Mouse (Mus musculus) A20 (cell line): ENCODE measurements around the gene Cblc.
"Not testable (repeated sequence)": the region's sequence is repeated elsewhere in the genome, so short reads cannot be mapped to it uniquely, and the experiment has no call there.

Experiments used
- DNase-seq: peaks from one replicate; pipeline ENCODE4 v3.0.0-alpha.2; 2011; ENCODE audit warnings: low read depth, low spot score

Gene Cblc

DNA sequence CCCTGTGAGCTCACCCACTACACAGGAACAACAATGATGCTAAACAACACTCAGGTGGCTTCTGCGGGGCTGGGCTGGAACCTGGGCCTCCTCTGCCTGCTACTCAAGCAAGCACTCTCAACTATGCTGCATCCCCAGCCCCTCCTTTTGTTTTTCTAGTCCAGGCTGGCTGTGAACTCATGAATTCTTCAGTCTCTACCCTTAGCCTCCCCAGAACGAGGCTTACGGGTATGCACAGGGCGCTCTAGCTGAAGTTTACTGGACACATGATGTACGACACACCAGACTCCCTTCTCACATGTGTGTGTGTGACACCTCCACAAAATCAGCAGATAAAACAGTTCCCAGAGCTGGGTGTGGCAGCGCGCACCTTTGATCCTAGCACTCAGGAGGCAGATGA, 22.3 kb upstream of the Cblc start:
- no peak for DNase-seq

DNA sequence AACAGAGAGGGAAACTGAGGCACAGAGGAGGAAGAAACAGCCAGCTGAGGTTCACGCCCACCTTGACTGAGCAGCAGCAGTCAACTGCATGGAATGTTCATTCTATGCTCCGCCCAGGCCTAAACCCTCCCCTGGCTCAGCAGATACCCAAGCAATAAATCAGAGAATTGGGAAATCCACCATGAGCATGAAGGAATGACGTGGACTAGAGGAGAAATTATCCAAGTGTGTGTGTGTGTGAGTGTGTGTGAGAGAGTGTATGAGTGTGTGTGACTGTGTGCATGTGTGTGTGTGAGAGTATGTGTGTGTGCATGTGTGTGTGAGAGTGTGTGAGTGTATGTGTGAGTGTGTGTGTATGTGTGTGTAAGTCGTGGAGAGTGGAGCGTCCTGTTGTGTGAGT, 21.8 kb upstream of the Cblc start:
- no peak for DNase-seq

DNA sequence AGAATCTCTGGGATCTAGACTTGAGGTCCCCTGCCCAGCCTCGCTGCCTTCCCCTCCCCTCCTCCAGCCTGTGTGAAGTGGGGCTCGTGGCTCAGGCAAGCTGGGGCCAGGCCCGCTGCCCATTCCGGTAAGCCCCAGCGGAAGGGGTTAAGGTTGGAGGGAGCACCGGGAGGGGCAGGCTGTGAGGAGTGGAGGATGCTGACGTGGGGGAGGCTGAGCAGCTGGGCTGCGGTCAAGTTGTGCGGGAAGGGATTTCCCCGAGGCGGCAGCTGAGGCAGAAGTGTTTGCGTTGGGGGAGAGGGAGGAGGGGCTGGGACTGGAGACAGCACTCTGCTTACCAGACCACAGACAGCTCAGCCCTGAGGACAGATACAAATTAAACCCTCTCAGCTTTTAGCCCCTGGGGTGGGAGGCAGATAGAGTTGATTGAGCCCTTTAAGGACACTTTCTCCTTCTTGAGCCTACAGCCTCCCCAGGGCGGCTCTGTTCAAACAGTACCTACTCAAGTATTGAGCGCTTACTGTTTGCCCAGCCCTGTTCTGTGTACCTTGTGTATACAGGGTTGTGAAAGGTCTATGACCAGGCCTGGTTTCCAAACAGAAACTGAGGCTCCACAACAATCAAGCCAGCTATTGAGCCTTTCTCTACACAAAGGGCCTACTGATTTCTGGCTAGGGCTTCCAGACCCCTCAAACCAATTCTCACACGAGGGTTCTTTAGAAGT, 20.9 kb upstream of the Cblc start:
- peak; percentile 96 for DNase-seq

DNA sequence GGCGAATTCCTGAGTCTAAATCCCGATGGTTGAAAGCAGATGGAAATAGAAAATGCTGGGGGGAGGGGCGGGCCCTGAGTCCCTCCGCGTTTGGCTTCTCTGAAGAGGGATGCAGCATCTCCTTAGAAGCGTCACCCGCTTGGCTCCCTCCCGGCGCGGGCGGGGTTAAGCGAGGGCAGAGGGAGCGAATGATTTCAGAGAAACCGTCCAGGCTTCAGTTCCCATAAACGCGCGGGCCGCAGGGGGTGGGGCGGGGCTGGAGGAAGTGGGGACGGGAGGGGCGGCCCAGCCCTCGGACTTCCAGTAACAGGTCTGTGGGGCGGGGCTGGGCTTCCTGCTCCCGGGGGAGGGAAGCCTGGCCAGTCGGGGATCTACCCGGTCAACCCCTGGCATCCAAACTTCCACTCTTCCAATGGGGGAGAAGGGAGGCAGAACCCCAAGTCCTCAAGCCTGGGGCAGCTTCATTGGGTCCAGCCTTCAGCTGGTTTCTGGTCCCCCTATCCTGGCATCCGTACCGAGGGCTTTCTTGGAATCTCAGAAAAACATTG, 19.7 kb upstream of the Cblc start:
- DNase-seq, result peak; percentile 92

DNA sequence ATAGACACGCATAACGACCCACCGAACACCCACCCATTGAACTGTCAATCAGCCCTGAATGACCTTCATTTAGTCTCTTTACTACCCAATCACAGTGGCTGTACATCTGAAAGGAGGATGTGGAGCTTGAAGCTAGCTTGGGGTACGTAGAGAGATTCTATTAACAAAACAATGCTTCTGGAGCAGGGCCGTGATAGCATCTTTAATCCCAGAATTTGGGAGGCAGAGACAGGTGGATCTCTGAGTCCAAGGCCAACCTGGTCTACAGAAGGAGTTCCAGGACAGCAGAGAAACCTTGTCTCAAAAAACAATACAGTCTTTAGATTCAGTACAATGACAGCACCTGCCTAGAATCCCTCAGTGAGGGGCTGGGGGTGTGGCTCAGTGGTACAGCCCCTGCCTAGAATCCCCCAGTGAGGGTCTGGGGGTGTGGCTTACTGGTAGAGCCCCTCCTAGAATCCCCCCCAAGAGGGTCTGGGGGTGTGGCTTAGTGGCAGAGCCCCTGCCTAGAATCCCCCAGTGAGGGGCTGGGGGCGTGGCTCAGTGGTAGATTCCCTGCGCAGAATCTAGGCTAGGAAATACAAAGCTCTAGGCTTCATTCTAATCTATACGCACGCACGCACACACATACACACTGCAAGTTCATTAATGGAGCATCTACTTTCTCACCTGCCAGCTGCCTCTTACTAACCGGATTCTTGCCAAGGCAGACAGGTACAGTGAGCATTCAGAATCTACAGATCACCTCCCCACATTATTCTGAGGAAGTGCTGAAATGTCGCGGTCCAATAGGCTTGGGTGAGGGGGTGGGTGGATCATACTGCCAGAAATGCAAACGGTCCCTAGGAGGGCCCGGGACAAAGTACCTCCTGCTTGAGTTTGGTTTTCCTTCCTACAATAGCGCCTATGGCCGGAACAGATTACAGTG, 19.0 kb upstream of the Cblc start:
- no peak for DNase-seq

DNA sequence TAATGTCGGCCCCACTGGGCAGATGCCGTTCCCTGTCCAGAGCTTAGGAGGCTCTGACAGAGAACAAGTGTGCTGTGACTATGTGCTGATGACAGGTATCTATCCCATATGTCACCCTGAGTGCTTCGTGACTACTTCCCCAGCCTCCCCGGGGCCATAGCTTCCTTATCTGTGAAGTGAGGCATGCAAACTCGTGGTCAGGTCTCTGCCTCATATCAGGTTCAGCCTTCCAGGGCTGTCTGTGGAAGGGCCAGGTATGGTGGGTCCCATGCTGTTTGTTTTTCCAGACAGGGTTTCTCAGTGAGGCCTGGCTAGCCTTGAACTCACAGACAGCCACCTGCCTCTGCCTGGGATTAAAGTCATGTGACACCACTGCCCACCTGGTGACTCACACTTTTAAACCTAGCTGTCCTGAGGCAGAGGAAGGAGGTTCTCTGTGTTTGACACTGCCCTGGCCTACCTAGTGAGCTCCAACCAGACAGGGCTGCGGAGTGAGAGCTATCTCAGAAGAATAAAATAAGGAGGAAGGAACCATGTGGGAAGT, 17.0 kb upstream of the Cblc start:
- DNase-seq, result no peak

DNA sequence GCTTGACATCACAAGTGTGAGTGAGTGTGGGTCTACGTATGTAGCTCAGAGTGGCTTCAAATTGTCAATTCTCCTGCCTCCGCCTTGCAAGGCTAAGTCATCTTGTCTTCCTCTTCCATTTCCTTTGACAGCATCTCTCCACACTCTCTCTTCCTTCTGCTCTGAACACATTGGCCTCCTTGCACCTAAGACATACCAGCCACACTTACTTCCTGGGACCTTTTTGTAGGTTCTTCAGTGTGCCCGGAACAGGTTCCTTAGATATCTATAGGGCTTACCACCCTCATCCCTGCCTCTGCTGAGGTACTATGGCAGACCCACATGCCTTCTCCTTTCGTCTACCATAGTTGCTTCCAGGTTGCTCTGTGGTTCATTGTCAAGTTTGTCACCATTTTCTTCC, 16.6 kb upstream of the Cblc start:
- no peak for DNase-seq

DNA sequence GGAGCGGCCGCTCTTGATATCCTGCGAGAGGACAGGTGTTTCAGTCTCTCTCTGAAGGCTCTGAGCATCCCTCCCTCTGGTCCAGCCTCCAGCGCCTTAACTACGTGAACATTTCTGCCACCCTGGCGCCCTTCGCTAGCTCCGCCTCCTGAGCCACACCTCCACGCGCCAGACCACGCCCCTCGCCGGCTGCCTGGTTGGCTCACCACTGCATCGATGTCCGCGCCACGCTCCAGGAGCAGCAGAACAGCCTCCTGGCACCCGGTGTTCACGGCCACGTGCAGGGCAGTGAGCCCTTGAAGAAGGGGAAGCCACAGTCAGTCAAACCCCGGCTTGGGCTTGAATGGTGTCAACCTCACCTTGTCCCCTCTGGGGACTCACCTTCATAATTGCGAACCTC, 14.5 kb upstream of the Cblc start:
- no peak for DNase-seq

DNA sequence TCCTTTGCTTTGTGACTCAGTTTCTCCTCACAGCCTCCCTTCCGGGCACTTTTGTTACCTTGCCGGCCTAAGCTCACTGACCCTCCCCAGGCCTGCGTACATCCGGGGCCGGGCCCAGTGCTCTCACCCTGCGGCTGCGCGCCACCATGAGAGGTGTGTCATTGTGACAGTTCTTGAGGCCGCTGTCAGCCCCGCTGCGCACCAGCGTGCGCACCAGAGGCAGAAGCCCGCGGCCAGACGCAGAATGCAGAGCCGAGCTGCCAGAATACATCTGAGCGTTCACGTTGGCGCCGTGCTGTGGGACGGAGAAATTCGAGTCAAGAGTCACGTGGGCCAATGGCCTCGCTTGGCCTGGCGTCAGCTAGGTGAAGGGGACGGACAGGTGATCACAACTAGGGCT, 12.8 kb upstream of the Cblc start:
- DNase-seq, result no peak

DNA sequence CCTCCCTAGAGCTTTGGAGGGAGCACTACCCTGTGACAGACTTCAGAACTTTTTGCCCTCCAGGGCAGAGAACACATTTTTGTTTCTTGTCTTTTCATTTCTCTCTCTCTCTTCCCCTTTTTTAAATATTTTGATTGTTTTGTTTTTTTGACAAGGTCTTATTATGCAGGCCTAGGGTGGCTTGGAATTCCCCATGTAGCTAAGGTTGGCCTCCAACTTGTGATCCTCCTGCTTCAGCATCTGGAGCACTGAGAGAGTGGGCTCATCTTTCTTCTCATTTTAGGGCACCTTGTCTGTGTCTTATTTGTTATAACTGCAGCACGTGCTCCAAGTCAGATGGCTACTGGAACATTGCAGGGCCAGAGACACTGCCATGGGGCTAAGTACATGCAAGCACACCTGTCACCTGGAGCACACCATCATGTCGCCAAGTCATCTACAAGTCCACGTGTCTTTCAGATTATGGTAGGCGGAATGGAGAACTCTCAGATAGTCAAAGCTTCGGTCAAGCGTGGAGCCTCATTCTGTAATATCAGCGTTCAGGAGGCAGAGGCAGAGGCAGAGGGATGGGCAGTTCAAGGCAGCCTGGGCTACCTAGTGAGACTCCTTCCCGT, 9.9 kb upstream of the Cblc start:
- DNase-seq, result peak; percentile 87

DNA sequence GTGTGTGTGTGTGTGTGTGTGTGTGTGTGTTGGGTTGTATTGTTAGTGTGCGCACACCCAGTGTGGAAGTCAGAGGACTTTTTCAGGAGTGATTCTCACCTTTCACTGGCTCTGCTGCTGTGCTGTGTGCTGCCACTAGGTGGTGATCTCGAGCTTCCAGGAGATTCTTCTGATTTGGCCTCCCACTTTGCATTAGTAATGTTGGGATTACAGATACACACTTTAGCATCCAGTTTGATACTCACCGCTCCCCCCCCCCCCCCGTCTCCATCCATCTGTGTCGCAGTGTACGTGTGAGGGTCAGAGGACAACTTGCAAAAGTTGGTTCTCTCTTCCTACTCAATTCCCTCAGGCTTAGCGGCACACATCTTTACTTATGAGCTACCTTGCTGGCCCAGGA, 6.4 kb upstream of the Cblc start:
- peak; percentile 71 for DNase-seq

DNA sequence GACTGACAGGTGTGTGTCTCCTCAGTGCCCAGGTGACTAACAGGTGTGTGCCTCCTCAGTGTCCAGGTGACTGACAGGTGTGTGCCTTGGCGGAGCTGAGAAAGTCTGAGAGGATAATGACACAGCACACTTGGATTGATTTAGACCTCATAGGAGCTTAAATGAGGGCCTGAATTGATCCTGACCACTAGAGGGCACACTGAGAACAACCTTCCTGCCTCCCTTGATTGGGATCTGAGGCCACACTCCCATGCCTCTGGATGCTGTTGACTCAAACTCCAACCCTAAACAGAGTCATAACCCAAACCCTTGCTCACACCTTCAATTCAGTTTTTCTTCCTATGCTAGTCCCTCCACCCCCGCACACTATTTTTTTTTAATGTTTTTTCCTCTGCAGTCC, 4.2 kb upstream of the Cblc start:
- DNase-seq, result peak; percentile 65

DNA sequence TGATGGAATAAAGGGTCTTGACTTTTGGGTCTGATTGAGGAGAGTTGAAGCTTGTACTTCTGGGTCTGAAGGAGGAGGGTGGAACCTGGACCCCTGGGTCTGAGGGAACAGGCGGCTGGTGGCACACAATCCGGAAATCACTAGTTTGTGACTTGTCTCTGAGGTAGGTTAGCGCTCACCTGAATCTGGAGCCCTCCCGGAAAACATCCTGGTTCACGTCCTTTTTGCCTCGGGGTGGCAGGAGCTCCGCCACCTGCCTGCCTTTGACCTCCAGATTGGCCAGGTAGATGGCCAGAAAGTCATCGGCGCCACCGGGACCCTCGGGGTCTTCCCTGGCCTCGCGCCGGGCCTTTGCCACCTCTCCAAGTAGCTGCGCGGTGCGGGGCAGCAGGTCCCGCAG, 355 bp downstream of the Cblc start:
- DNase-seq, result no peak

DNA sequence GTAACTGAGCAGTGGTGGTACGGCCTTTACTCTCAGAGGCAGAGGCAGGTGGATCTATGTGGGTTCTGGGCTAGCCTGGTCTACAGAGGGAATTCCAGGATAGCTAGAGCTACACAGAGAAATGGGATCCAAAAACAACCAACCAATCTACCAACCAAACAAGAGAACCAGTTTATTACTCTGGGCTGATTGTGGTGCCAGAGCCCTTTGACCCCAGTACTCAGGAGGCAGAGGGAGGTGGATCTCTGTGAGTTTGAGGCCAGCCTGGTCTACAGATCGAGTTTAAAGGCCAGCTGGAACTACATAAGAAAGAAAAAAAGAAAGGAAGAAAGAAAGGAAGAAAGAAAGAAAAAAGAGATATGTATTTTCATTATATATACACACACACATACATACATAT, 1.4 kb downstream of the Cblc start:
- no peak for DNase-seq

DNA sequence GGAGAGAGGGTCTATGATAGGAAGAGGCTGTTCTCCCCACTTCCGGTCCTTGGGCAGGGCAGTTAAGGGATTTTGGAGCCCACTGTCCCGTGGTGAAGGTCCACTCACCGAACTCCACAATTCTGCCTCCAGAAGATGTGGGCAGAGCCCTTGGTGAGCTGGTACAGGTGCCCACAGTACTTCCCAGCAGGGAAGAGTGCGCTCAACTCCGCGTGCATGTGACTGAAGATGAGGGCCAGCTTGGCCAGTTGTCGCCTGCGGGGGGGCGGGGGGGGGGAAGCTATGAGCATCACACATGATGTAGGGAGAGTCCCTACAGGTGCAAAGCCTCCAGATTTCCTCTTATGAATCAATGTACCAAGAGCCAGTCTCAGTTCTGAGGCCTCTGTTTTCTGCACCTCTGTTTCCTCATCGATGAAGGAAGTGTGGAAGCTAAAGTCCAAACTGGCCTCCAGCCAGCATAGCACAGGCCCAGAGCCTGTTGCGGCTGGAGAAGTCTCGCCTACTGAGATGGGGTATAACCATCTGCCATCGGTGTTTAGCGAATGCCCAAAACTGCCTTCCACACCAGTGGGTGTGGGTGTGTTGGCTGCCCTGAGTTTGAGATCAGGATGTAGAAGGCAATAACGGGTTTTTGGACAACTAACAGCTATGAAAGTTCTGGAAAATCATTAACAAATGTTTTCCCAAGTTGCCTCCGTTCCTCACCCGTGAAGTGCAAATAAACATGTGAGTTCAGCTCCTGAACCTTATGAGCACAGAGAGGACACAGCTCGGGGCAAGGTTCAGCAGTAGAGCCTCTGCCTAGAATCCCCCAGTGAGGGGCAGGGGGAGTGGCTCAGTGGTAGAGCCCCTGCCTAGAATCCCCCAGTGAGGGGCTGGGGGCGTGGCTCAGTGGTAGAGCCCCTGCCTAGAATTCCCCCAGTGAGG, 3.6 kb downstream of the Cblc start:
- DNase-seq, result peak; percentile 72

DNA sequence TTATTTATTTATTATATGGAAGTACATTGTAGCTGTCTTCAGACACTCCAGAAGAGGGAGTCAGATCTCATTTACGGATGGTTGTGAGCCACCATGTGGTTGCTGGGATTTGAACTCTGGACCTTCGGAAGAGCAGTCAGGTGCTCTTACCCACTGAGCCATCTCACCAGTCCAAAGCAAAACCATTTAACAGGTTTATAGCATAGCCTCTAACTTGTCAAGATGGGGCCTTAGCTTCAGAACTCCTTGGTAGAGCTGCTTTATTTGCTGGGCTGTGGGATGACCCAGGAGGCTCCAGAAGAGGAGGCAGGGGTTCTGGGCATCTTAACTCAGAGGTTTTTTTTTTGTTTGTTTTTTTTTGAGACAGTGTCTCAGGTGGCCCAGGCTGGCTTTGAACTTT, 5.1 kb downstream of the Cblc start:
- not testable (repeated sequence) for DNase-seq

DNA sequence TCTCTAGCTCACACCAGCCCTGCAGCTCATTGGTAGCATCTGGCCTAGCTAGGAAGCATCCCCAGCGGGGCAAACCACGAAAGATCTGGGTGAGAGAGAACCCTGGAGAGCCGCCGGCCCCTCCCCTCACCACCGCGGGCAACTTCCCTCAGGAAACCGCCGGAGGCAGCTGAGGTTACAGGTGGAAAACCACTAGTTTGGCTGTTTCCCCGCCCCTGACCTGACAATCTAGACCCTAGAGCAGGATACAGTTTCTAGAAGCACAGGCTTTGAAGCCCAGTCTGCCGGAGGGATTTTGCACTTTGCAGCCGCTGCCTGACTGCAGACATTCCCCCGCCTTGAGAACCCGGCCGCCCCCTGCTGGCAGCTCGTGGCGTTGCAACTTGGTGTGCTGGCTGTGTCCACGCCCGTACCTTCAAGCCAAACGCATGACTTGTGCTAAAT, 6.7 kb downstream of the Cblc start:
- peak; percentile 89 for DNase-seq

DNA sequence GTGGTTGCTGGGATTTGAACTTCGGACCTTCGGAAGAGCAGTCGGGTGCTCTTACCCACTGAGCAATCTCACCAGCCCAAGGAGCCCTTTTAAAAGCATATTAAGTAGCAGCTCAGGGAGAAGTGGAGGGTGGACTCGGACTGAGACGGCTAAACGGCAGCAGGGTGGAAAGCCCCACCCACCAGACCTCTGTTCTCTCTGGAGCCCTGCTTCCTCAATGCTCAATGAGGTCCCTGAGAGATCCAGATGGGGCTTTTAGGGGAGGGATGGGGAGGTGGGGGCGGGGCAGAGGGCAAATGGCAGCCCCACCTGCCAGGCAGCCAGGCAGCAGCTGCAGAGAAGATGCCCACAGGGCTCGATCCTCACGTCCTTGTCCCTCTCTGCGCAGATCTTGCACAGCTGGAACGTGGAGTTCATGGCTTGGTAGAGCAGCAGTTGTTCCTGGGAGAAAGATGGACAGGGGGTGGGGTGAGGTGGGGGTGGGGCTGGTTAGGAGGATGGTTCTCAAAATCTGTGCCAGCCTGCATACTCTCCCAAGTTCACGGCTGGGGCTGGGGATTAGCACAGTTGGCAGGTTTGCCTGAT, 10.6 kb downstream of the Cblc start:
- DNase-seq, result peak; percentile 54

DNA sequence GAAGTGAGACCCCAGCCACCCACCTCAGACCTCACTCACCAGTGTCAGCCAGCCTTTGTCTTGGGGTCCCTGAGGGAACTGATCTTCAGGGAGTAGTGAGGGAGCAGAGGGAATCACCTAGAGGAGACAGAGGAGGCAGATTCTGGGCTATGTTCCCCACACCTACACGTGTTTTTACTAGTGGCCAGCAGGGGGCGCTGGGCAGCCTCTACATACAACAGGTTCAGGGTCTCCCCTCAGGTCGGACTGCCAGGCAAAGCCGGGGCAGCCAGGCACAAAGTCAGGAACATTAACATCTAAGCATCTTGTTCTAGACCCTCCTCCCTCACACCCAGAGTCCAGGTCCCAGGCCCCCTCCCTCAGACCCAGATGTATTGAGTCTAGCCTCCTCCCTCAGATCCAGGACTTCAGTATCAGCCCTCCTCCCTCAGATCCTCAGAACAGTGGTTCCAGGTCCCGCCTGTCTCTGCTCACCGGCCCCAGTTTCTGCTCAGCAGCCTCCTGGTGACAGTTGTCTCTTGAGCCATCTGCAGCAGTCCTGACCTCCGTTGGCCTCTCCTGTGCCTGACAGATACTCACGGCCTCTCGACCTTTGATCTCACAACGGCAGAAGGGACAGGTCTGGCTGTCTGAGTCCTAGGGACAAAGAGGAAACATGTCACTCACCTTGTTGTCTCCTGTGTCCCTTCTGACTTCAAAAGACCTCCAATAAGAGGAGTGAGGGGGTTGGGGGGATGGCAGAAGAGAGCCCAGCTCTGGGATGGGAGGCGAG, 11.7 kb downstream of the Cblc start:
- DNase-seq, result peak; percentile 75

DNA sequence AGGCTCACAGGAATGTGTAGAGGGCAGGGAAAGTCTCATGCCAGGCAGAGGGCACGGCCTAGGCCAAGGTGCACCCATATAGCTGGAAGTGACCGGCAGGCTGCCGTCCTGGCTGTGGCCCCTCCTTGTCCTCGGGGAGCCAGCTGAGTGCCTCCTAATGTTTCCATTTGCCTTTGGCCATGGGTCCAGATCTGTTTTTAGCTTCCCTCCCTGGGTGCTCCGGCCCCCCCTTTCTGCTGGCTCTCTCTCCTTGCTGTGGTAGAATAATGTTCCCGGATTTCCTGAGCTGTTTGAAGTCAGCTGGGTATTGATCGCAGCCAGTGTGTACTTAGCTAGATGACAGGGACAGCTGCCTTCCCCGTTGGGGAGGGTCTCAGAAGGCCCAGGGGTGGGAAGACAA, 13.0 kb downstream of the Cblc start:
- no peak for DNase-seq
